Mouse (Mus musculus): ENCODE measurements around the gene Tnnt2.

- TF ChIP-seq CTCF (IDR thresholded peaks at IDR 0.05; ENCODE audit: extremely low read depth, insufficient read depth, insufficient read length, insufficient replicate concordance) (no peak), POLR2A (IDR thresholded peaks at IDR 0.05; ENCODE audit: low read depth, low read length) (no peak)
These were observed 23.5 kb upstream of the Tnnt2 start for GRCm38 (mm10) chr1:135812618-135813017.
